9 mouse cellular contexts compared by ENCODE assay signal in the genomic region with DNA sequence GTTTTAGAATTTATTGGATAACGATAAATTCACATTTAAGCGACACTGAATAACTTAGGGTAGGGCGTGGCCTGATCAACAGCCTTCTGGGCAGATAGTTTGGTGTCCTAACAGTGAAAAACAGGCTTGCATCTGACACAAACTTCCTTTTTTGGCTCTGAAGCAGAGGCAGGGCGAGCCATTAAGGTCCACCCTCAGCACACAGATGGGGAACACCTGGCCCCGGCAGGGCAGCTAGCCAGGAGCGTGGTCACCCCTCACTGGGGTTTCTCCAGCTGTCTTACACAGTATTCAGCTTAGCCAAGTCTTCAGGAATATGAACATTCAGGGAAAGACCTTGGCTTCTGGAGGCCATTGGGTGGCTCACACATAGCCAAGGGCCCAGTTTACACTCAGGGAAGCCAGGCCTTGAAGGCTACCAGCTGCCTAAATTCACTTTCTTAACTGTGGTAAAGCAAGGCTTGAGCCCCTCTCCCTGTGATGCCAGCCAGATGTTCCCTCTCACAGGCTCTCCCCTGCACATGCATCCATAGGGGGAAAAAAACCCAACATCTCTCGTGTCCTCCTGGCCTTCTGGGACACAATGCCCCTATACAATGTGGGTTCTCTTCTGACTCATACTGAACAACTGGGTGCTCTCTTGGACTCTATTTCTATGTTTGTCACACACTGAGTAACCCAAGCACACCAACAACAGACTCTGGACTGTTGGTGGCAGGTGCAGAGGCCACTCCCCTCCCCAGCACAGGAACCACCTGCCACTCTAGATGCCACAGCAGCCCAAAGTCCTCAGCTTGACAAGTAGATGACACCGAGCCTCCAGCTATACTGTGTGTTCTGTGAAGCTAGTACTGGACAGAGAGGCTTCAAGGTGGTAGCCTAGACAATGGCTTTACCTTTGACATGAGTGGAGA. TPM values are rescaled to one million over a fixed set of nuclear protein-coding genes. Genes with fewer than 3 reads are reported as not detected.
DNase-seq lines count a peak whose midpoint lies in the region; ATAC-seq lines count a peak whose summit lies in the region.
"Had no signal": no experiment of that assay in that cellular context is flagged by ENCODE, and none has a peak within 500 bp of the region (broad histone marks: within the 10 kb centered on the region; RNA-seq: fewer than 3 reads in every experiment).

No protein-coding gene starts in this region.

- no peak overlapping the region for H3K4me2 ChIP-seq in stomach, embryonic 14.5 days (replicated peaks; ENCODE audit: low read depth, low read length)
- no peak overlapping the region for H3K4me2 ChIP-seq in midbrain, embryonic 13.5 days (replicated peaks)
- H3K4me2 ChIP-seq: lung, embryonic 15.5 days had no signal

- H3K4me3 ChIP-seq in stomach, embryonic 14.5 days (ENCODE audit: low read depth, low read length) = no peak overlapping the region
- H3K4me3 ChIP-seq in midbrain, embryonic 13.5 days (replicated peaks) = no peak overlapping the region
- H3K4me3 ChIP-seq: lung, embryonic 15.5 days had no signal

- no peaks in the 10 kb centered on the region for H3K9me3 ChIP-seq in stomach, embryonic 14.5 days (ENCODE audit: control insufficient read depth, low read depth, low read length)
- no peaks in the 10 kb centered on the region for H3K9me3 ChIP-seq in midbrain, embryonic 13.5 days
- H3K9me3 ChIP-seq: lung, embryonic 15.5 days had no signal

- H3K4me1 ChIP-seq in stomach, embryonic 14.5 days (ENCODE audit: control insufficient read depth, insufficient read depth, low read length) = peaks cover 52% of the 10 kb centered on the region
- peaks cover 46% of the 10 kb centered on the region for H3K4me1 ChIP-seq in midbrain, embryonic 13.5 days (replicated peaks)

- no peaks in the 10 kb centered on the region for H3K36me3 ChIP-seq in stomach, embryonic 14.5 days (ENCODE audit: control insufficient read depth, insufficient read depth, low read length)
- H3K36me3 ChIP-seq in midbrain, embryonic 13.5 days = no peaks in the 10 kb centered on the region
- H3K36me3 ChIP-seq: lung, embryonic 15.5 days had no signal

- H3K27ac ChIP-seq in stomach, embryonic 14.5 days (ENCODE audit: low read length) = peak overlapping the region; percentile 83
- H3K27ac ChIP-seq in midbrain, embryonic 13.5 days = no peak overlapping the region
- H3K27ac ChIP-seq: lung, embryonic 15.5 days had no signal

- no peaks in the 10 kb centered on the region for H3K27me3 ChIP-seq in stomach, embryonic 14.5 days (ENCODE audit: control insufficient read depth, insufficient read depth, low read length)
- H3K27me3 ChIP-seq in midbrain, embryonic 13.5 days = peaks cover 27% of the 10 kb centered on the region
- H3K27me3 ChIP-seq: lung, embryonic 15.5 days had no signal

- WGBS in stomach, embryonic 14.5 days = 40% methylated on average over 8 of the region's 8 CpGs
- 95% methylated on average over 8 of the region's 8 CpGs for WGBS in midbrain, embryonic 13.5 days

- peak; percentile 46 for DNase-seq in adrenal gland, postnatal 14 days
- no peak for DNase-seq in adrenal gland, adult 18-20 months (ENCODE audit: low spot score in 2 of 2)
- DNase-seq in gastrocnemius, postnatal 14 days = peak; percentile 72
- DNase-seq in kidney, postnatal 4 days = peak; percentile 83 to 87
- DNase-seq in cerebellum, postnatal 10 days = no peak

- H3K9ac ChIP-seq in stomach, embryonic 14.5 days (replicated peaks; ENCODE audit: low read depth, low read length) = no peak overlapping the region
- no peak overlapping the region for H3K9ac ChIP-seq in midbrain, embryonic 13.5 days (replicated peaks)
- H3K9ac ChIP-seq: lung, embryonic 15.5 days had no signal

- peak; percentile 61; the same call in 1 of the 2 replicates for ATAC-seq in stomach, embryonic 14.5 days (ENCODE audit: insufficient number of reproducible peaks, insufficient read depth, low FRiP score, low read depth)
- no peak for ATAC-seq in midbrain, embryonic 13.5 days
- ATAC-seq in inflammation-experienced regulatory T-cells, adult 6 months = no peak

- intact Hi-C loops in gastrocnemius, postnatal 14 days (cut with DNase I; ENCODE audit: low total_unique reads) = no loop called here

RNA-seq across cellular contexts. Expression of a gene that starts 20.2 kb away (rescaled TPM):
- total RNA-seq in adrenal gland, postnatal 14 days (2021) = 10.1 and 10.3 TPM in 2 replicates
- 10 to 100 TPM; 14.2 to 30.4 TPM for total RNA-seq in adrenal gland, adult 18-20 months (2021)
- total RNA-seq in gastrocnemius, postnatal 14 days (2021) = 1 to 10 TPM; 8.3 to 8.7 TPM
- polyA plus RNA-seq in stomach, embryonic 14.5 days (2014; fragmentation: Nextera tagmentation; extraction: Ambion mirVana) = 14.5 and 16.0 TPM in 2 replicates
- 16.3 and 17.4 TPM in 2 replicates for polyA plus RNA-seq in midbrain, embryonic 13.5 days (2015; fragmentation: Nextera tagmentation; extraction: Ambion mirVana)
- polyA plus RNA-seq in inflammation-experienced regulatory T-cells, adult 6 months (2017; shearing (Covaris generic)) = 1 to 10 TPM in 2 of 3 experiments, not detected in 1; 2.9 to 3.9 TPM

Comparison
In these comparisons a context has a peak if more than half of its experiments do, and no peak if none do; other contexts are left out.
1. DNase-seq: peak in adrenal gland, postnatal 14 days (single experiment), gastrocnemius, postnatal 14 days (single experiment) and kidney, postnatal 4 days (2 of 2); none in adrenal gland, adult 18-20 months (0 of 2) and cerebellum, postnatal 10 days (0 of 2).